Mouse (Mus musculus) kidney, postnatal 14 days (tissue): ENCODE results near the gene Clec11a.

Experiments used
- DNase-seq: peaks from one replicate; pipeline ENCODE4 v3.0.0; 2022; ENCODE audit warnings: mixed read lengths

The Clec11a gene

GRCm38 (mm10) chr7:44276461-44277249 is 30.0 kb downstream of the Clec11a start:
- no peak for DNase-seq

DNA sequence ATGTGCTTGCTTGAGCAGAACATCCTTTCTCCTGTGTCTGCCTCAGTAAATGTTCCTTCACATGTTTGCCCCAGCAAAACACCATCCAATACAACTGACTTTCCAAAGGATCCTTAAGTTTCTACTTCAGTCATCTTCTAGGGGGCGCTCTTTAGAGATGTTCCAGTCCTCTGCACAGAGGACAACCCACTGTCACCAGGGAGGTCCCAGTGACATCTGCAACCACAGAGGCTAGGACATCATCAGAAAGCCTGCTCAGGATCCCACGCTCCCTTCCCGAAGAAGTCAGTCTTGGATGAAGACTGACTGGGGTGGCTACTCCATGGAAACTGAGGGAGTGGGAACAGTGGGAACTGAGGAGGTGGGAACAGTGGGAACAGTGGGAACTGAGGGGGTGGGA is 31.2 kb downstream of the Clec11a start:
- no peak for DNase-seq

- DNase-seq: no peak
These were observed 32.6 kb downstream of the Clec11a start for GRCm38 (mm10) chr7:44274096-44274495.

GRCm38 (mm10) chr7:44273446-44273845 is 33.3 kb downstream of the Clec11a start:
- no peak for DNase-seq

GRCm38 (mm10) chr7:44272546-44272945 is 34.2 kb downstream of the Clec11a start:
- DNase-seq: no peak

DNA sequence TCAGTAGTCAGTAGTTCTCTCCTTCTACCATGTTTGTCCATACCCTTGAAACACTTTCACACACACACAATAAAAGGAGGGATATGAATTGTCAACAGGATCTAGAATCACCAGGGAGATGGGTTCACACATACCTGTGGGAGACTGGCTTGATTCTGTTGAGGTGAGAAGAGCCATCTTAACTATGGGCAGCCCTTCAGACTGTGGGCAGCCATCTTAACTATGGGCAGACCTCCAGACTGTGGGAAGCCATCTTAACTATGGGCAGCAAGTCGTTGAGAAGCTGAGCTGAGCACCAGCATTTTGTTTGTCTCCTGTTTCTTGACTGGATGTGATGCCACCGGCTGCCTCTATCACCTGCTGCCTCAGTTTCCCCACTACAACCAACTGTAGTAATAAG is 35.4 kb downstream of the Clec11a start:
- no peak for DNase-seq

- DNase-seq: no peak
These were observed 37.3 kb downstream of the Clec11a start for GRCm38 (mm10) chr7:44269397-44269796.

DNA sequence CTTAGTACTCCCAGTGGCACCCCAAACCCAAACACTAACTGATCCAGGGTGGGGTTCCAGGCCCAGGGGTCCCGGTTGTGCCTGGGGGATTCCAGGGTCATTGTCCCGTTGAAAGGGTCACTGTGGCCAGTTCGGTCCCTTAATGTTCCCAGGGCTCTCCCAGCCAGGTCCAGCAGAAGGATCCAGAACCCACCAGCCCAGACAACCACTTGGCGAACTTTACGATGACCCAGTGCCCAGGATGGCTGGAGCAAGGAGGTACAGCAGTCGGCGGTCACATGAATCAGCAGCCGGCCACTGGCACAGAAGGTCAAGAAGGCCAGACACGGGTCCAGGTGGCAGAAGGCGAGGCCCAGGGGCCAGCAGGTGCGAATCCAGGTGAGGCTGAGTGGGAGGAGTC is 38.6 kb downstream of the Clec11a start:
- no peak for DNase-seq

DNA sequence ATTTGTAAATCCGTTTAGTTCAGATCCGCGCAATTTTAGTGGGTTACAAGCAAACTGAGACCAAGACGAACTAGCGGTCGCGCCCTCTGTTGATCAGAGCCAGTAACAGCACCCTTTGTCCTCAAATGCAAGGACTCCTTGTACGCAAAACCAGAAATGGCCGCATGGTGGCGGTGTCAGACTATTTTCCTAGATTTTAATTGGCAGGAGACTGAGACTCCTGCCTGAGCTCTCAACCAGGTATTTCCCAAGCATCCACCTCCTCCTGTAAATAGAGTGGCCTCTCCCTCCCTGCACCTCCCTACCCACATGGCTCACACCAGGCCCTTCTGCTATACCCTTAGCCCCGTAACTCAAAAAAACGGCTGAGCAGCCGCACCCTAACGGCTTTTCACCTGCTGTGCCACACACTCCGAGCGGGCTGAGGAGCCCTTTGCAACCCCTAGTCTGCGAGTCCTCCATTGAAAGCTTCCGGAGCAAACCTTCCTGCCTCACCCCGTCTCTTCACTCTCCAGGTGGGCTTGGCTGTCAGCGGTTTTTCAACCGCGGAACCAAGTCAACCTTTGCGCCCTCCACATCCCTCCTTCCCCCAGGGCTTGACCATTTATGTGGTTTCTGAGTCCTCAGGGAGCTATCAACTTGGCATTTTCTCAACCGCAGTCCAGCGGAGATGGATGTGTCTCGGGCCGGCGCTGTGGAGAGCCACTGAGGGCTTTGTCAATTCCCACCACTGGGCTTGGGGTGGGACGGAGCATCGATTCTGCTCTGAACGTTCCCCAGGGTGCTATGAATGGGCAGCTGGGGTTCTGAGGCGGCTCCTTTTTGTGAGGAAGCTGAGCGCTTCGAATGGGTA is 43.7 kb downstream of the Clec11a start:
- peak; percentile 93 for DNase-seq

- DNase-seq: no peak
These were observed 45.6 kb downstream of the Clec11a start, which contains the start of gene Gm15517 for GRCm38 (mm10) chr7:44261147-44261546. Gene Gm15517, plus strand, starts transcription at chr7:44261447.

GRCm38 (mm10) chr7:44260410-44260809 is 46.3 kb downstream of the Clec11a start:
- no peak for DNase-seq

GRCm38 (mm10) chr7:44257278-44257677 is 49.4 kb downstream of the Clec11a start, which contains the start of gene Acp4:
Gene Acp4, minus strand, starts transcription at chr7:44257378.
- no peak for DNase-seq

- no peak for DNase-seq
These were observed 51.8 kb downstream of the Clec11a start for GRCm38 (mm10) chr7:44254930-44255329.

- no peak for DNase-seq
These were observed 53.6 kb downstream of the Clec11a start for GRCm38 (mm10) chr7:44253023-44253616.
